12 mouse cellular contexts compared by ENCODE assay signal in the genomic region with DNA sequence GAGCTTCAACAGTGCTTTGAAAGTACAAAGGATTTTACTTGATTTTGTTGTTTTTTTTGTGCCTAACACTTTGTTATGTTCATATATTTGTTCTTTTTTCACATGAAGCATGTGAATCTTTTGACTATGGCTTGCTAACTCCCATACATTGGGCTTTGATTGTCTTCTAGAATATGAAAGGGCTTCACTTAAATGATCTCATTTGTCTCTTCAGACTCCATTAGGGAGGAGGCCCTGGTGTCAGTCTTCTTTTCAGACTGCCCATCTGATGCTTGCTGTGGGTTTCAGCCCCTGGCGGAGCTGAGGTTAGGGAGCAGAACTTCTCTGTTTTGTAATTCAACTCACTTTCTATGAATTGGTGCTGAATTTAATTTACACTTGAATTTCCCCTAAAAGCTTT. TPM values are rescaled to one million over a fixed set of nuclear protein-coding genes. Genes with fewer than 3 reads are reported as not detected.
DNase-seq lines count a peak whose midpoint lies in the region; ATAC-seq and TF ChIP-seq lines count a peak whose summit lies in the region.
"Had no signal": no experiment of that assay in that cellular context is flagged by ENCODE, and none has a peak within 500 bp of the region (broad histone marks: within the 10 kb centered on the region; RNA-seq: fewer than 3 reads in every experiment).

No protein-coding gene starts in this region.

- H3K27me3 ChIP-seq in heart, embryonic 15.5 days = no peaks in the 10 kb centered on the region
- H3K27me3 ChIP-seq in midbrain, embryonic 15.5 days (replicated peaks) = no peaks in the 10 kb centered on the region
- H3K27me3 ChIP-seq in thymus, adult 2 months (ENCODE audit: control insufficient read depth, insufficient read depth, low read length) = peaks cover 11% of the 10 kb centered on the region; the same call in 1 of the 2 replicates
- H3K27me3 ChIP-seq: stomach, embryonic 15.5 days had no signal

- no peak overlapping the region for H3K4me3 ChIP-seq in heart, embryonic 15.5 days
- no peak overlapping the region for H3K4me3 ChIP-seq in midbrain, embryonic 15.5 days
- no peak overlapping the region for H3K4me3 ChIP-seq in thymus, adult 2 months (ENCODE audit: control insufficient read depth, insufficient read depth, low read length)
- no peak overlapping the region for H3K4me3 ChIP-seq in gastrocnemius, adult 2 months
- H3K4me3 ChIP-seq: limb, embryonic 10.5 days; stomach, embryonic 15.5 days had no signal

- no peak for TF ChIP-seq CTCF in brain, embryonic 14.5 days (IDR thresholded peaks at IDR 0.05; ENCODE audit: borderline replicate concordance, extremely low read depth, insufficient read depth, insufficient read length)
- TF ChIP-seq CTCF in thymus, adult 2 months (IDR thresholded peaks at IDR 0.05; ENCODE audit: borderline replicate concordance, control insufficient read depth, extremely low read depth, insufficient read depth, low read length, poor library complexity) = no peak
- TF ChIP-seq CTCF in gastrocnemius, adult 2 months (IDR thresholded peaks at IDR 0.05) = no peak

- H3K4me2 ChIP-seq in heart, embryonic 15.5 days = no peak overlapping the region
- H3K4me2 ChIP-seq in midbrain, embryonic 15.5 days = peak overlapping the region; percentile 12; the same call in 1 of the 2 replicates
- H3K4me2 ChIP-seq: stomach, embryonic 15.5 days had no signal

- H3K36me3 ChIP-seq in heart, embryonic 15.5 days = no peaks in the 10 kb centered on the region
- H3K36me3 ChIP-seq in midbrain, embryonic 15.5 days (replicated peaks) = no peaks in the 10 kb centered on the region
- no peaks in the 10 kb centered on the region for H3K36me3 ChIP-seq in thymus, adult 2 months (ENCODE audit: control insufficient read depth, insufficient read depth, low read length)
- H3K36me3 ChIP-seq: limb, embryonic 10.5 days; stomach, embryonic 15.5 days had no signal

- H3K4me1 ChIP-seq in heart, embryonic 15.5 days (replicated peaks) = peaks cover 33% of the 10 kb centered on the region
- H3K4me1 ChIP-seq in midbrain, embryonic 15.5 days = peaks cover 41% of the 10 kb centered on the region
- H3K4me1 ChIP-seq in thymus, adult 2 months (replicated peaks; ENCODE audit: control insufficient read depth, insufficient read depth, low read length) = peaks cover 13% of the 10 kb centered on the region

- no peaks in the 10 kb centered on the region for H3K9me3 ChIP-seq in heart, embryonic 15.5 days (replicated peaks)
- H3K9me3 ChIP-seq in midbrain, embryonic 15.5 days = no peaks in the 10 kb centered on the region
- H3K9me3 ChIP-seq: limb, embryonic 10.5 days; stomach, embryonic 15.5 days had no signal

- ATAC-seq in heart, embryonic 15.5 days (replicated peaks; ENCODE audit: insufficient number of reproducible peaks, insufficient read depth, low FRiP score, low read depth) = no peak
- ATAC-seq in hematopoietic stem cell, adult 5-6 weeks (replicated peaks in 1 of 2; ENCODE audit: insufficient read depth in 1 of 2, low FRiP score in 2 of 2, low TSS enrichment in 1 of 2, low read depth in 1 of 2, poor library complexity in 2 of 2, severe bottlenecking in 2 of 2) = peak; percentile 22 to 47; a peak in 1 of 4 replicates
- no peak for ATAC-seq in midbrain, embryonic 15.5 days (replicated peaks)

- DNase-seq in heart, postnatal 4 days = no peak
- peak; percentile 69 for DNase-seq in brain, embryonic 14.5 days (ENCODE audit: low read depth)
- DNase-seq in thymus, adult 2 months = no peak
- DNase-seq in gastrocnemius, adult 2 months = no peak
- no peak for DNase-seq in cerebellum, adult 11-12 months
- DNase-seq: kidney, adult 11 months had no signal

- TF ChIP-seq POLR2A in brain, embryonic 14.5 days (IDR thresholded peaks at IDR 0.05; ENCODE audit: borderline replicate concordance, extremely low read depth, insufficient read depth, insufficient read length, poor library complexity, severe bottlenecking) = no peak
- no peak for TF ChIP-seq POLR2A in thymus, adult 2 months (IDR thresholded peaks at IDR 0.05; ENCODE audit: control insufficient read depth, extremely low read depth, insufficient read depth, low read length, poor library complexity)

- intact Hi-C loops in gastrocnemius, adult 2 months (cut with DNase I) = no loop called here

- 61% methylated on average over 1 of the region's 1 CpGs for WGBS in heart, embryonic 15.5 days
- 29% methylated on average over 1 of the region's 1 CpGs for WGBS in midbrain, embryonic 15.5 days
- WGBS in thymus, adult 2 months = 93% methylated on average over 1 of the region's 1 CpGs

- peak overlapping the region; percentile 7; the same call in 1 of the 2 replicates for H3K9ac ChIP-seq in heart, embryonic 15.5 days
- H3K9ac ChIP-seq in midbrain, embryonic 15.5 days = no peak overlapping the region
- H3K9ac ChIP-seq: stomach, embryonic 15.5 days had no signal

- H3K27ac ChIP-seq in heart, embryonic 15.5 days = no peak overlapping the region
- H3K27ac ChIP-seq in midbrain, embryonic 15.5 days = no peak overlapping the region
- no peak overlapping the region for H3K27ac ChIP-seq in thymus, adult 2 months (ENCODE audit: control insufficient read depth, insufficient read depth, low read length)
- H3K27ac ChIP-seq in gastrocnemius, adult 2 months = no peak overlapping the region
- H3K27ac ChIP-seq: limb, embryonic 10.5 days; macrophage; stomach, embryonic 15.5 days had no signal

RNA-seq across cellular contexts. Expression of gene Phlpp1, which starts 5.2 kb away (rescaled TPM):
- 4.2 and 4.9 TPM in 2 replicates for polyA plus RNA-seq in heart, embryonic 15.5 days (2015; fragmentation: Nextera tagmentation; extraction: Ambion mirVana)
- 10 to 100 TPM; 21.7 to 21.9 TPM for total RNA-seq in heart, postnatal 4 days (2021)
- 22.1 and 27.0 TPM in 2 replicates for polyA plus RNA-seq in brain, embryonic 14.5 days (2012; rRNA removed)
- total RNA-seq in hematopoietic stem cell, adult 5-6 weeks (2017) = 8.2 and 10.7 TPM in 2 replicates
- polyA plus RNA-seq in midbrain, embryonic 15.5 days (2015; fragmentation: Nextera tagmentation; extraction: Ambion mirVana) = 8.0 and 8.1 TPM in 2 replicates
- 7.0 and 7.9 TPM in 2 replicates for polyA plus RNA-seq in thymus, adult 2 months (2012; rRNA removed)
- 1 to 10 TPM; 8.1 to 9.0 TPM for total RNA-seq in gastrocnemius, adult 2 months (2021)

Comparison
In these comparisons a context has a peak if more than half of its experiments do, and no peak if none do; other contexts are left out.
1. ATAC-seq: peak in hematopoietic stem cell, adult 5-6 weeks (2 of 2); none in heart, embryonic 15.5 days (single experiment) and midbrain, embryonic 15.5 days (single experiment).